Mouse (Mus musculus) heart, postnatal 0 days (tissue): ENCODE results near the gene Kynu.

ENCODE experiments used
- CTCF ChIP-seq: IDR thresholded peaks from 2 replicates; pipeline ENCODE4 v1.5.1; 2016; ENCODE audit warnings: antibody characterized with exemption, control low read depth, low read depth
- EP300 ChIP-seq: IDR thresholded peaks from 2 replicates; pipeline ENCODE4 v1.6.1; 2016; ENCODE audit warnings: antibody characterized with exemption, low read depth

GRCm38 (mm10) chr2:43585508-43585907 lies 30.4 kb downstream of the Kynu start:
- no peak for TF ChIP-seq EP300
- no peak for TF ChIP-seq CTCF
